In genomic region chr1:154117346-154117687, GRCm38 (mm10) we compare ENCODE assay signal across 8 mouse cellular contexts.
A peak's percentile ranks its signal among the peaks of the same experiment; 100 is the strongest.
DNase-seq lines count a peak whose midpoint lies in the region; ATAC-seq and TF ChIP-seq lines count a peak whose summit lies in the region.

No protein-coding gene starts in this region.

- H3K27ac ChIP-seq in lung, embryonic 15.5 days: no peak overlapping the region
- H3K27ac ChIP-seq in intestine, postnatal 0 days (ENCODE audit: low read depth, low read length): 0 out of 2 replicates have a peak overlapping the region, but pooled peaks have one; percentile 46
- peak overlapping the region; percentile 72 for H3K27ac ChIP-seq in liver, embryonic 15.5 days (replicated peaks)
- peak overlapping the region; percentile 80 for H3K27ac ChIP-seq in stomach, embryonic 16.5 days (ENCODE audit: low read length)

- DNase-seq in adrenal gland, postnatal 10 days: peak; percentile 38
- no peak for DNase-seq in adrenal gland, adult 8-10 months
- no peak for DNase-seq in lung, adult 2 months
- DNase-seq in frontal cortex, postnatal 25 days (ENCODE audit: low spot score in 2 of 2): no peak

- H3K4me3 ChIP-seq in lung, embryonic 15.5 days: peak overlapping the region; percentile 3; the same call in 1 of the 2 replicates
- H3K4me3 ChIP-seq in lung, adult 2 months (replicated peaks; ENCODE audit: extremely low read depth, low read depth, low read length): no peak overlapping the region
- H3K4me3 ChIP-seq in intestine, postnatal 0 days (ENCODE audit: low read depth, low read length): peak overlapping the region; percentile 4; the same call in 1 of the 2 replicates
- peak overlapping the region; percentile 26; the same call in 1 of the 2 replicates for H3K4me3 ChIP-seq in liver, embryonic 15.5 days (replicated peaks)
- H3K4me3 ChIP-seq in stomach, embryonic 16.5 days (replicated peaks; ENCODE audit: low read length): peak overlapping the region; percentile 18; the same call in 1 of the 2 replicates

- no peak for ATAC-seq in lung, embryonic 15.5 days (ENCODE audit: borderline replicate concordance, extremely low read depth, low FRiP score, low TSS enrichment)
- peak; percentile 23; the same call in 1 of the 2 replicates for ATAC-seq in intestine, postnatal 0 days
- ATAC-seq in liver, embryonic 15.5 days (ENCODE audit: insufficient read depth): no peak
- ATAC-seq in stomach, embryonic 16.5 days (ENCODE audit: insufficient read depth, low FRiP score): no peak

- no peak for TF ChIP-seq CTCF in lung, adult 2 months (IDR thresholded peaks at IDR 0.05; ENCODE audit: insufficient read depth, low read length)
- no peak for TF ChIP-seq CTCF in intestine, postnatal 0 days (IDR thresholded peaks at IDR 0.05; ENCODE audit: low read depth)

- H3K9me3 ChIP-seq in lung, embryonic 15.5 days: no peaks in the 10 kb centered on the region
- no peaks in the 10 kb centered on the region for H3K9me3 ChIP-seq in intestine, postnatal 0 days (ENCODE audit: control insufficient read depth)
- no peaks in the 10 kb centered on the region for H3K9me3 ChIP-seq in liver, embryonic 15.5 days (replicated peaks)
- no peaks in the 10 kb centered on the region for H3K9me3 ChIP-seq in stomach, embryonic 16.5 days (replicated peaks; ENCODE audit: control insufficient read depth, low read length)

- no peak overlapping the region for H3K9ac ChIP-seq in lung, embryonic 15.5 days
- H3K9ac ChIP-seq in intestine, postnatal 0 days (ENCODE audit: low read depth, low read length): no peak overlapping the region
- H3K9ac ChIP-seq in liver, embryonic 15.5 days: no peak overlapping the region
- peak overlapping the region; percentile 60; the same call in 1 of the 2 replicates for H3K9ac ChIP-seq in stomach, embryonic 16.5 days (ENCODE audit: low read length)

- H3K36me3 ChIP-seq in lung, embryonic 15.5 days: no peaks in the 10 kb centered on the region
- H3K36me3 ChIP-seq in intestine, postnatal 0 days (ENCODE audit: control insufficient read depth, insufficient read depth): no peaks in the 10 kb centered on the region
- no peaks in the 10 kb centered on the region for H3K36me3 ChIP-seq in liver, embryonic 15.5 days (replicated peaks)
- H3K36me3 ChIP-seq in stomach, embryonic 16.5 days (ENCODE audit: control insufficient read depth, insufficient read depth, low read length): no peaks in the 10 kb centered on the region

- no peaks in the 10 kb centered on the region for H3K27me3 ChIP-seq in lung, embryonic 15.5 days
- no peaks in the 10 kb centered on the region for H3K27me3 ChIP-seq in intestine, postnatal 0 days (replicated peaks; ENCODE audit: control insufficient read depth, insufficient read depth, low read length)
- no peaks in the 10 kb centered on the region; the same call in 1 of the 2 replicates for H3K27me3 ChIP-seq in liver, embryonic 15.5 days
- H3K27me3 ChIP-seq in stomach, embryonic 16.5 days (ENCODE audit: control insufficient read depth, insufficient read depth, low read length): no peaks in the 10 kb centered on the region

- peaks cover 21% of the 10 kb centered on the region for H3K4me1 ChIP-seq in lung, embryonic 15.5 days
- H3K4me1 ChIP-seq in lung, adult 2 months (ENCODE audit: control insufficient read depth, insufficient read depth, low read length): peaks cover 8% of the 10 kb centered on the region
- 0 out of 2 replicates have a peak, but pooled peaks cover 4% of the 10 kb centered on the region for H3K4me1 ChIP-seq in intestine, postnatal 0 days (replicated peaks; ENCODE audit: control insufficient read depth, insufficient read depth, low read length)
- peaks cover 21% of the 10 kb centered on the region for H3K4me1 ChIP-seq in liver, embryonic 15.5 days (replicated peaks)
- H3K4me1 ChIP-seq in stomach, embryonic 16.5 days (ENCODE audit: control insufficient read depth, insufficient read depth, low read length): peaks cover 16% of the 10 kb centered on the region

- no peak for TF ChIP-seq POLR2A in lung, adult 2 months (IDR thresholded peaks at IDR 0.05; ENCODE audit: borderline replicate concordance, extremely low read depth, low read depth, low read length)

- peak overlapping the region; percentile 45 for H3K4me2 ChIP-seq in lung, embryonic 15.5 days
- peak overlapping the region; percentile 63 for H3K4me2 ChIP-seq in intestine, postnatal 0 days (replicated peaks; ENCODE audit: low read depth)
- H3K4me2 ChIP-seq in liver, embryonic 15.5 days: peak overlapping the region; percentile 50
- H3K4me2 ChIP-seq in stomach, embryonic 16.5 days (ENCODE audit: low read depth, low read length): peak overlapping the region; percentile 30

- WGBS in lung, embryonic 15.5 days: 28% methylated on average over 11 of the region's 11 CpGs
- 33% methylated on average over 11 of the region's 11 CpGs for WGBS in lung, adult 2 months
- 14% methylated on average over 11 of the region's 11 CpGs for WGBS in intestine, postnatal 0 days
- 38% methylated on average over 11 of the region's 11 CpGs for WGBS in liver, embryonic 15.5 days (ENCODE audit: insufficient replicate concordance)
- WGBS in stomach, embryonic 16.5 days: 19% methylated on average over 11 of the region's 11 CpGs
